15 mouse cellular contexts compared by ENCODE assay signal in genomic region chr8:61556219-61556618, GRCm38 (mm10).
"Had no signal": no experiment of that assay in that cellular context is flagged by ENCODE, and none has a peak within 500 bp of the region (broad histone marks: within the 10 kb centered on the region; RNA-seq: fewer than 3 reads in every experiment).

No protein-coding gene starts in this region.

- ATAC-seq: intestine, embryonic 15.5 days; liver, embryonic 12.5 days had no signal

- DNase-seq: left cerebral cortex, postnatal 4 days; lung, embryonic 14.5 days; lung, postnatal 10 days; lung, postnatal 4 days; retina, postnatal 1 day; right cerebral cortex, postnatal 14 days; thymus, adult 2 months; thymus, postnatal 36 days had no signal

- H3K9ac ChIP-seq: intestine, embryonic 15.5 days; limb, embryonic 15.5 days; liver, embryonic 12.5 days; lung, embryonic 14.5 days; midbrain, embryonic 15.5 days; neural tube, embryonic 13.5 days had no signal

- H3K4me3 ChIP-seq: intestine, embryonic 15.5 days; layer of hippocampus, adult 2 months; limb, embryonic 15.5 days; liver, embryonic 12.5 days; midbrain, embryonic 10.5 days; midbrain, embryonic 15.5 days; neural tube, embryonic 13.5 days had no signal

- H3K27me3 ChIP-seq: intestine, embryonic 15.5 days; limb, embryonic 15.5 days; liver, embryonic 12.5 days; midbrain, embryonic 15.5 days; neural tube, embryonic 13.5 days had no signal

- H3K27ac ChIP-seq: intestine, embryonic 15.5 days; layer of hippocampus, adult 2 months; limb, embryonic 15.5 days; liver, embryonic 12.5 days; midbrain, embryonic 10.5 days; midbrain, embryonic 15.5 days; neural tube, embryonic 13.5 days had no signal

- H3K9me3 ChIP-seq: intestine, embryonic 15.5 days; limb, embryonic 15.5 days; liver, embryonic 12.5 days; midbrain, embryonic 10.5 days; midbrain, embryonic 15.5 days; neural tube, embryonic 13.5 days had no signal

- H3K36me3 ChIP-seq: intestine, embryonic 15.5 days; limb, embryonic 15.5 days; liver, embryonic 12.5 days; midbrain, embryonic 15.5 days; neural tube, embryonic 13.5 days had no signal

- H3K4me2 ChIP-seq: intestine, embryonic 15.5 days; limb, embryonic 15.5 days; liver, embryonic 12.5 days; lung, embryonic 14.5 days; midbrain, embryonic 15.5 days; neural tube, embryonic 13.5 days had no signal
